8 mouse cellular contexts compared by ENCODE assay signal in the genomic region with DNA sequence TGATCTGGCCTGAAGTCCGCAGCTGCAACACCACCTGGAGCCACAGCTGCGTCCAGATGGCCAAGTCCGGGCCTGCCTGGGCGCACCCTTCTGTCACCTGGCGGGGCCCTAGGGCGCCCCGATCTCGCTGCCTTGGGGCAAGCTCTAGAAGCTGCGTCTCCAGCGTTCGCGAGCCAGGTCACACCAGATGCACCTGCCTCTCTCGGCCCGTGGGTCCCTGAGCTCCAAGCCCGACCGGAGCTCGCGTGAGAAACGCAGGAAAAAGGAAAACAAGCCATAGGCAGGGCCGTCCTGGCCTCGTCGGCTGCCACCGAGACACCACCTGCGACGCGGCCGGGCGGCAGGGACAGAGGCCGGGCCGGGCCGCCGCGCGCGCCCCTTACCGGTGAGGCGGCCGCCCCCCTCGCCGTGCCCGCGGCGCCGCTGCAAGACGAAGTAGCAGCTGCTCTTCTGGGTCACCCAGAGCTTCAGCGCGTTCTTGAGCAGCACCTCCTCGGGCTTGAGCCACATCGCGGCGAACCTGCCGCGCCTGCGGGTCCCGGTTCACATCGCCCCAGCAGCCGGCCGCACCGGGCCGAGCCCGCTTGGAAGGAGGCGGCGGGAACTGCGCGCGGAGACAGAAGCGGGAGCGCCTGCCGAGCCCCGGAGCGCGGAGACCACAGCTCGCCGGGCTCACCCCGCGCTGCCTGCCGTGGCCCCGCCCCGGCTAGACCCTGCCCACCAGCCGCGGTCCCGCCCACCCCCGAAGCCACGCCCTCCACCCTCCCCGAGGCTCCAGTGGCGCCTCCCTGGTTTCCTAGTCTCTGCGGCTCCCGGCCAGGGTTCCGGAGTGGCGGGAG. TPM values are rescaled to one million over a fixed set of nuclear protein-coding genes. Genes with fewer than 3 reads are reported as not detected.
DNase-seq lines count a peak whose midpoint lies in the region; ATAC-seq and TF ChIP-seq lines count a peak whose summit lies in the region.

A gene (minus strand): TSS at position 699 of the 839 bp plus-strand sequence.

- peak within 1 kb of the TSS; percentile 93 for H3K4me2 ChIP-seq in forebrain, embryonic 15.5 days (replicated peaks)

- no peaks in the 10 kb centered on the region for H3K9me3 ChIP-seq in ES-E14 (ENCODE audit: control insufficient read depth, insufficient read depth, low read depth, low read length)
- no peaks in the 10 kb centered on the region for H3K9me3 ChIP-seq in forebrain, embryonic 15.5 days

- intact Hi-C loops in heart, postnatal 14 days (cut with DNase I), result loop anchor here (5.0 kb wide), 2 partner anchors 44 to 86 kb away; no protein-coding TSS in a partner anchor

- peak; percentile 96 for ATAC-seq in forebrain, embryonic 15.5 days (replicated peaks)
- ATAC-seq in neutrophil, adult 5-6 weeks (ENCODE audit: extremely low read depth, insufficient number of reproducible peaks, low FRiP score, poor library complexity, severe bottlenecking), result peak; percentile 58

- H3K4me3 ChIP-seq in ES-E14 (ENCODE audit: insufficient read depth in 1 of 2, low read depth in 1 of 2, low read length in 2 of 2, poor library complexity in 1 of 2, severe bottlenecking in 1 of 2), result peak within 1 kb of the TSS; percentile 95 to 97
- H3K4me3 ChIP-seq in forebrain, embryonic 15.5 days, result peak within 1 kb of the TSS; percentile 80
- H3K4me3 ChIP-seq in lung, adult 2 months (replicated peaks; ENCODE audit: extremely low read depth, low read depth, low read length), result peak within 1 kb of the TSS; percentile 68

- peak; percentile 66; the same call in 1 of the 2 replicates for TF ChIP-seq POLR2A in lung, adult 2 months (IDR thresholded peaks at IDR 0.05; ENCODE audit: borderline replicate concordance, extremely low read depth, low read depth, low read length)

- peak; percentile 79 for DNase-seq in ES-E14 (ENCODE audit: low read depth, low spot score)
- peak; percentile 87 for DNase-seq in cerebellum, adult 11-12 months
- peak; percentile 93 to 94 for DNase-seq in heart, postnatal 14 days
- DNase-seq in layer of hippocampus, adult 11-12 months (ENCODE audit: low spot score), result peak; percentile 74
- peak; percentile 84 for DNase-seq in lung, adult 2 months
- DNase-seq in testis, postnatal 14 days (ENCODE audit: low spot score), result peak; percentile 87

- WGBS in forebrain, embryonic 15.5 days, result under 1% methylated on average over 82 of the region's 90 CpGs
- under 1% methylated on average over 87 of the region's 90 CpGs for WGBS in lung, adult 2 months

- H3K27ac ChIP-seq in ES-E14 (ENCODE audit: insufficient read depth, low read depth, low read length, poor library complexity, severe bottlenecking), result no peak within 1 kb of the TSS
- peak within 1 kb of the TSS; percentile 80 for H3K27ac ChIP-seq in forebrain, embryonic 15.5 days (replicated peaks)

- H3K36me3 ChIP-seq in ES-E14 (ENCODE audit: control insufficient read depth, insufficient read depth, low read length, poor library complexity, severe bottlenecking), result no peaks in the 10 kb centered on the region
- H3K36me3 ChIP-seq in forebrain, embryonic 15.5 days, result no peaks in the 10 kb centered on the region

- H3K4me1 ChIP-seq in ES-E14 (ENCODE audit: control insufficient read depth in 2 of 2, insufficient read depth in 2 of 2, low read length in 2 of 2, poor library complexity in 1 of 2), result 0 out of 4 replicates have a peak, but pooled peaks cover 0 to 1% of the 10 kb centered on the region in 2 experiments
- H3K4me1 ChIP-seq in forebrain, embryonic 15.5 days, result peaks cover 23% of the 10 kb centered on the region
- H3K4me1 ChIP-seq in lung, adult 2 months (ENCODE audit: control insufficient read depth, insufficient read depth, low read length), result peaks cover 5% of the 10 kb centered on the region

- H3K27me3 ChIP-seq in forebrain, embryonic 15.5 days, result no peaks in the 10 kb centered on the region

- TF ChIP-seq CTCF in lung, adult 2 months (IDR thresholded peaks at IDR 0.05; ENCODE audit: insufficient read depth, low read length), result no peak

- peak within 1 kb of the TSS; percentile 94 for H3K9ac ChIP-seq in ES-E14 (ENCODE audit: insufficient read depth, low read depth, low read length, poor library complexity, severe bottlenecking)
- peak within 1 kb of the TSS; percentile 69 for H3K9ac ChIP-seq in forebrain, embryonic 15.5 days (replicated peaks)

- in situ Hi-C loops in ES-E14 (cut with MboI; ENCODE audit: low sequenced_read_pairs in 2 of 2, unreplicated experiment in 2 of 2), result no loop called here

TF ChIP-seq in ES-E14, 5 proteins besides CTCF, POLR2A, EP300 and RAD21:
- no peak for TF ChIP-seq HCFC1 (IDR thresholded peaks at IDR 0.05; ENCODE audit: borderline replicate concordance, insufficient read depth, low read length)
- no peak for TF ChIP-seq CHD2 (IDR thresholded peaks at IDR 0.05; ENCODE audit: low read depth, low read length)
- TF ChIP-seq MAFK (IDR thresholded peaks at IDR 0.05; ENCODE audit: insufficient read depth, low read depth, low read length), result no peak
- no peak for TF ChIP-seq ZNF384 (IDR thresholded peaks at IDR 0.05; ENCODE audit: low read depth, low read length)
- no peak for TF ChIP-seq ZC3H11A (IDR thresholded peaks at IDR 0.05; ENCODE audit: borderline replicate concordance, low read depth, low read length)
TF ChIP-seq in ES-E14: peak in this region for 0.

RNA-seq across cellular contexts. Expression of the gene that starts here (rescaled TPM):
- total RNA-seq in ES-E14 (2012; rRNA removed), result 6.1 and 12.1 TPM in 2 replicates
- 10.0 and 10.6 TPM in 2 replicates for polyA plus RNA-seq in forebrain, embryonic 15.5 days (2015; fragmentation: Nextera tagmentation; extraction: Ambion mirVana)
- total RNA-seq in heart, postnatal 14 days (2021), result 1 to 10 TPM; 6.6 to 7.6 TPM
- polyA plus RNA-seq in lung, adult 2 months (2012; rRNA removed), result 27.2 and 30.9 TPM in 2 replicates
- total RNA-seq in neutrophil, adult 5-6 weeks (2017), result 13.3 and 14.6 TPM in 2 replicates
